Mouse (Mus musculus): ENCODE measurements at regions not wholly inside any gene's neighbourhood (a gene's known extent, or its start where the extent isn't known, plus 50 kb on each side); places are given as distances from the start of the nearest gene placed in this dataset.

- Histone ChIP-seq H3K4me1 (ENCODE audit: insufficient read depth) (no peaks in the 10 kb centered on the region), H3K27ac (ENCODE audit: low read depth, low read length) (no peak overlapping the region), H3K9ac (no peak overlapping the region), H3K4me3 (ENCODE audit: low read depth, low read length) (no peak overlapping the region), H3K36me3 (ENCODE audit: insufficient read depth) (no peaks in the 10 kb centered on the region), H3K9me3 (ENCODE audit: low read length) (no peaks in the 10 kb centered on the region), H3K27me3 (ENCODE audit: insufficient read depth, low read length) (no peaks in the 10 kb centered on the region), H3K4me2 (ENCODE audit: low read depth) (no peak overlapping the region)
- DNase-seq (no peak), ATAC-seq (no peak)
- TF ChIP-seq CTCF (IDR thresholded peaks at IDR 0.05; ENCODE audit: low read depth): no peak
- 94% methylated on average over 2 of the region's 2 CpGs for WGBS
Observed at GRCm38 (mm10) chr15:97520395-97520794, 185.2 kb downstream of the Rpap3 start.

- Histone ChIP-seq H3K9ac (no peak overlapping the region), H3K4me2 (ENCODE audit: low read depth) (no peak overlapping the region), H3K36me3 (ENCODE audit: insufficient read depth) (no peaks in the 10 kb centered on the region), H3K4me1 (ENCODE audit: insufficient read depth) (no peaks in the 10 kb centered on the region), H3K4me3 (ENCODE audit: low read depth, low read length) (no peak overlapping the region), H3K27ac (ENCODE audit: low read depth, low read length) (no peak overlapping the region), H3K9me3 (ENCODE audit: low read length) (no peaks in the 10 kb centered on the region), H3K27me3 (ENCODE audit: insufficient read depth, low read length) (no peaks in the 10 kb centered on the region)
- no peak for DNase-seq
- no peak for TF ChIP-seq CTCF (IDR thresholded peaks at IDR 0.05; ENCODE audit: low read depth)
- 91% methylated on average over 8 of the region's 8 CpGs for WGBS
- ATAC-seq: no peak
Observed at GRCm38 (mm10) chr15:97519919-97520345, 185.7 kb downstream of the Rpap3 start.

GRCm38 (mm10) chr15:97517926-97518325 lies 187.7 kb downstream of the Rpap3 start:
- TF ChIP-seq CTCF (IDR thresholded peaks at IDR 0.05; ENCODE audit: low read depth): no peak
- WGBS: 78% methylated on average over 10 of the region's 10 CpGs
- Histone ChIP-seq H3K4me3 (ENCODE audit: low read depth, low read length) (no peak overlapping the region), H3K27me3 (ENCODE audit: insufficient read depth, low read length) (no peaks in the 10 kb centered on the region), H3K9ac (no peak overlapping the region), H3K36me3 (ENCODE audit: insufficient read depth) (no peaks in the 10 kb centered on the region), H3K9me3 (ENCODE audit: low read length) (no peaks in the 10 kb centered on the region), H3K4me1 (ENCODE audit: insufficient read depth) (no peaks in the 10 kb centered on the region), H3K27ac (ENCODE audit: low read depth, low read length) (no peak overlapping the region), H3K4me2 (ENCODE audit: low read depth) (no peak overlapping the region)
- no peak for DNase-seq
- ATAC-seq: no peak

- no peak overlapping the region for H3K27ac ChIP-seq (ENCODE audit: low read depth, low read length)
- ATAC-seq (no peak), DNase-seq (no peak)
- no peaks in the 10 kb centered on the region for H3K27me3 ChIP-seq (ENCODE audit: insufficient read depth, low read length)
- H3K9ac ChIP-seq: no peak overlapping the region
- H3K9me3 ChIP-seq (ENCODE audit: low read length): no peaks in the 10 kb centered on the region
- no peak for TF ChIP-seq CTCF (IDR thresholded peaks at IDR 0.05; ENCODE audit: low read depth)
- whole genome bisulfite sequencing: 82% methylated on average over 11 of the region's 11 CpGs
- H3K4me2 ChIP-seq (ENCODE audit: low read depth): no peak overlapping the region
- no peaks in the 10 kb centered on the region for H3K36me3 ChIP-seq (ENCODE audit: insufficient read depth)
- no peaks in the 10 kb centered on the region for H3K4me1 ChIP-seq (ENCODE audit: insufficient read depth)
- H3K4me3 ChIP-seq (ENCODE audit: low read depth, low read length): no peak overlapping the region
Observed at GRCm38 (mm10) chr15:97517188-97517587, 188.4 kb downstream of the Rpap3 start.

GRCm38 (mm10) chr15:97515773-97516172 lies 189.9 kb downstream of the Rpap3 start:
- no peak overlapping the region for H3K27ac ChIP-seq (ENCODE audit: low read depth, low read length)
- ATAC-seq: no peak

GRCm38 (mm10) chr15:97507656-97508306 lies 197.8 kb downstream of the Rpap3 start:
- peak overlapping the region; percentile 84 for H3K27ac ChIP-seq (ENCODE audit: low read depth, low read length)
- no peaks in the 10 kb centered on the region for H3K4me1 ChIP-seq (ENCODE audit: insufficient read depth)
- ATAC-seq (peak; percentile 73), DNase-seq (peak; percentile 83)
- no peaks in the 10 kb centered on the region for H3K36me3 ChIP-seq (ENCODE audit: insufficient read depth)
- H3K9me3 ChIP-seq (ENCODE audit: low read length): peaks cover 9% of the 10 kb centered on the region; the same call in 1 of the 2 replicates
- no peak overlapping the region for H3K9ac ChIP-seq
- H3K27me3 ChIP-seq (ENCODE audit: insufficient read depth, low read length): no peaks in the 10 kb centered on the region
- no peak for TF ChIP-seq CTCF (IDR thresholded peaks at IDR 0.05; ENCODE audit: low read depth)
- WGBS: 71% methylated on average over 16 of the region's 16 CpGs
- no peak overlapping the region for H3K4me2 ChIP-seq (ENCODE audit: low read depth)
- no peak overlapping the region for H3K4me3 ChIP-seq (ENCODE audit: low read depth, low read length)

More at GRCm38 (mm10) chr15:97515773-97516172, 189.9 kb downstream of the Rpap3 start:
- Histone ChIP-seq H3K4me2 (ENCODE audit: low read depth) (no peak overlapping the region), H3K4me1 (ENCODE audit: insufficient read depth) (no peaks in the 10 kb centered on the region), H3K4me3 (ENCODE audit: low read depth, low read length) (no peak overlapping the region), H3K9ac (no peak overlapping the region), H3K27me3 (ENCODE audit: insufficient read depth, low read length) (no peaks in the 10 kb centered on the region), H3K9me3 (ENCODE audit: low read length) (peaks cover 5% of the 10 kb centered on the region; the same call in 1 of the 2 replicates), H3K36me3 (ENCODE audit: insufficient read depth) (no peaks in the 10 kb centered on the region)
- WGBS: 89% methylated on average over 4 of the region's 4 CpGs
- no peak for TF ChIP-seq CTCF (IDR thresholded peaks at IDR 0.05; ENCODE audit: low read depth)
- DNase-seq: no peak

GRCm38 (mm10) chr15:97507176-97507575 lies 198.4 kb downstream of the Rpap3 start:
- no peaks in the 10 kb centered on the region for H3K36me3 ChIP-seq (ENCODE audit: insufficient read depth)
- 68% methylated on average over 11 of the region's 11 CpGs for whole genome bisulfite sequencing

More at GRCm38 (mm10) chr15:97507176-97507575, 198.4 kb downstream of the Rpap3 start:
- H3K9ac ChIP-seq: no peak overlapping the region
- H3K27me3 ChIP-seq (ENCODE audit: insufficient read depth, low read length): no peaks in the 10 kb centered on the region
- H3K4me1 ChIP-seq (ENCODE audit: insufficient read depth): no peaks in the 10 kb centered on the region
- no peak overlapping the region for H3K4me3 ChIP-seq (ENCODE audit: low read depth, low read length)
- no peak overlapping the region for H3K4me2 ChIP-seq (ENCODE audit: low read depth)
- peak; percentile 61 for DNase-seq
- peak overlapping the region; percentile 84 for H3K27ac ChIP-seq (ENCODE audit: low read depth, low read length)
- no peak for TF ChIP-seq CTCF (IDR thresholded peaks at IDR 0.05; ENCODE audit: low read depth)
- H3K9me3 ChIP-seq (ENCODE audit: low read length): peaks cover 9% of the 10 kb centered on the region; the same call in 1 of the 2 replicates
- ATAC-seq: peak; percentile 34
